Mouse (Mus musculus) inflammation-experienced regulatory T-cells, adult 6 months (primary cell): ENCODE data around the gene Tcea3. TPM values are rescaled to one million over a fixed set of nuclear protein-coding genes. Genes with fewer than 3 reads are reported as not detected.

Source experiments
- polyA plus RNA-seq, 3 experiments: library from polyadenylated mRNA; unstranded; fragments of 100-300 nt; shearing (Covaris generic); gene quantifications; one replicate each; pipeline ENCODE4 v1.2.1; 2017

Gene Tcea3
- polyA plus RNA-seq, 3 experiments from 2014 or later: 0.29 to 0.65 TPM; not detected in 1

Other genes starting within 250 kb of the Tcea3 start
- 10 to 100 TPM; 47.2 to 77.0 (median 56.2) TPM for gene Eloa, start 226.0 kb upstream of the Tcea3 start, polyA plus RNA-seq
- gene Rpl11, start 194.3 kb upstream of the Tcea3 start, polyA plus RNA-seq: 1,000 to 10,000 TPM in 2 of 3 experiments, 100 to 1,000 TPM in 1; 855 to 1,337 (median 1,209) TPM
- gene Id3, start 104.2 kb upstream of the Tcea3 start, polyA plus RNA-seq: 100 to 1,000 TPM; 125 to 343 (median 290) TPM
- 10 to 100 TPM; 15.0 to 44.4 (median 16.8) TPM for gene E2f2, start 75.3 kb upstream of the Tcea3 start, polyA plus RNA-seq
- gene Asap3, start 41.4 kb upstream of the Tcea3 start, polyA plus RNA-seq: under 1 TPM in 1 of 3 experiments, not detected in 2; 0.16 TPM
- gene Zfp46, start 37.0 kb downstream of the Tcea3 start, polyA plus RNA-seq: 10 to 100 TPM in 1 of 3 experiments, 1 to 10 TPM in 2; 6.2 to 10.4 (median 8.1) TPM
- 100 to 1,000 TPM in 1 of 3 experiments, 10 to 100 TPM in 2; 97.2 to 105 (median 98.5) TPM for gene Hnrnpr, start 63.2 kb downstream of the Tcea3 start, polyA plus RNA-seq
- gene Htr1d, start 175.8 kb downstream of the Tcea3 start, polyA plus RNA-seq: not detected
- under 1 TPM in 1 of 3 experiments, not detected in 2; 0.19 TPM for gene 6030445D17Rik, start 214.5 kb downstream of the Tcea3 start, polyA plus RNA-seq
- 10 to 100 TPM in 1 of 3 experiments, 1 to 10 TPM in 2; 4.9 to 10.9 (median 5.6) TPM for gene Luzp1, start 222.0 kb downstream of the Tcea3 start, polyA plus RNA-seq